Mouse (Mus musculus) urinary bladder, postnatal 0 days (tissue): ENCODE data around the gene Ppp1r18. TPM values are rescaled to one million over a fixed set of nuclear protein-coding genes. Genes with fewer than 3 reads are reported as not detected.

Source experiments
- microRNA counts: library from miRNA; unstranded; fragments of <30 nt; microRNA quantifications from one replicate; lab custom pipeline; 2016
- microRNA-seq: library from miRNA; unstranded; fragments of <30 nt; microRNA quantifications from one replicate; pipeline ENCODE4, GENCODE M21; 2016
- polyA plus RNA-seq: library from polyadenylated mRNA; unstranded; fragments of >200 nt; fragmentation: Nextera tagmentation; extraction: Ambion mirVana; gene quantifications from 2 replicates; pipeline ENCODE4 v1.2.1, GENCODE M21; 2015

The Ppp1r18 gene
- polyA plus RNA-seq, result 80.2 and 88.5 TPM in 2 replicates

DNA sequence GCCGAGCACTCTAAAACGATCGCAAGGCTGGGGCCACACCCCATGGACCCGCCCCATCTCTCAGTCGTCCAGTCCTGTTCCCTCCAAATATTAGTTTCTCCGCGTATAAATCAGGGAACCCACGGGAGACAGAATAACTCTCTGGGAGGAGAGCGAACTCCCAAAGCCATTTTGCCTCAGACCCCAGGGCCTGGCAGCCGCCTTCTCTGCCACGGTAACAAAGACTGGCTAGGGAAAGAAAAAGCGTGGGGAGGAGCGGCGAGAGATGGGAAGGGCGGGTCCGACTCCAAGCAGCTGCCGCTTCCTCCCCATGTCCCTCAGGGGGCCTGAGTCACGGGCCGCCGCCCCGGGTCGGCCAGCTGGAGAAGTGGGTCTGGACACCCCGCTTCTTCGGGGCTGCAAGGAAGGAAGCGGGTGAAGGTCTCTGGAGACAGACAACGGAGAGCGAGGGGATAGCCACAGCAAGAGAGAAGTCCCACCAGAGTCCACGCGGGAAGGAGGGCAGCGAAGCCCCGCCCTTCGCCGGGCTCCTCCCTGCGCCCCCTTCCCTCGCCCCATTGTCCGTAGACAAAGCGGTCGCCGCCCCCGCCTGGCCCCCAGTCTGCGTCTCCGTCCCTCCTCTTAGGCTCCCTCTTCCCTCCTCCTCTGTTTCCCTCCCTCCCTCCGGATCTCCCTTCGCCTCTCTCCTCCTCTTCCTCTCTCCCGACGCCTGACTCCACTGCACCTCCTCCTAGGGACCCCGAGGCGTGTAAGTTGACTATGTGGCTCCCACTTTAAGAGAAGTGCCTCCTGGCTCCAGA lies at the start of gene Ppp1r18:
Ppp1r18 (plus strand) TSS at position 113 of the 800 bp plus-strand sequence.

DNA sequence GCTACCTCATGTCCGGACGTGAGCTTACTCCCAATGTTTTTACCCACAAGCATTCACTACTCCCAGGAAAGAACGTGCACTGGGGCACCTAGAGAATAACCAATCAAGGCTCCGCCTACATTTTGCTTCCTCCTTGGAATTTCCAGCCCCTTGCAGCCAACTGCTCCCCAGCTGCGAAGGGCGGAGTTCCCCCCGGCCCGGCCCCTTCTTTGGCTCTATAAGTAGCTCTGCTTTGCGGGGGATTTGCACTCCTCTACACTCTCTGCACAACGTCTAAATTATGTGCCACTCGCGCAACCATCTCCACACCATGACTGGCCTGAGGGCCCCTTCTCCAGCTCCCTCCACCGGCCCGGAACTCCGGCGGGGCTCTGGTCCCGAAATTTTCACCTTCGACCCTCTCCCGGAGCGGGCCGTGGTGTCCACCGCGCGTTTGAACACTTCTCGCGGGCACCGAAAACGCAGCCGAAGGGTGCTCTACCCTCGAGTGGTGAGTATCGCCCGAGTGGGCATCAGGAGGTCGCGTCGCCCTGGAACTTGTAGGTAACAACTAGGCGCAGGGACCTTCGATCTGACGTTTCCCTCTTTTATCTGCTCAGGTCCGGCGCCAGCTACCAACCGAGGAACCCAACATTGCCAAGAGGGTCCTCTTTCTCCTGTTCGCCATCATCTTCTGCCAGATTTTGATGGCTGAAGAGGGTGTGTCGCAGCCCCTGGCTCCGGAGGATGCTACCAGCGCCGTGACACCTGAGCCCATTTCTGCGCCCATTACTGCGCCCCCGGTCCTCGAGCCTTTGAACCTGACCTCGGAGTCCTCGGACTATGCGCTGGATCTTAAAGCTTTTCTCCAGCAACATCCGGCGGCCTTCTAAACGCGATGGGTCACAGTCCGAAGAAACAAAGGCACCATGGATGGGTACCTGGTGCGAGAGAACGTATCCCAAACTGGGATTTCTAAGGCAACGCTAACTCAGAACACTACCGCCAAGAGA lies 43.7 kb upstream of the Ppp1r18 start, which contains the start of gene Ier3:
Ier3 (plus strand) TSS at position 246 of the 992 bp plus-strand sequence.

DNA sequence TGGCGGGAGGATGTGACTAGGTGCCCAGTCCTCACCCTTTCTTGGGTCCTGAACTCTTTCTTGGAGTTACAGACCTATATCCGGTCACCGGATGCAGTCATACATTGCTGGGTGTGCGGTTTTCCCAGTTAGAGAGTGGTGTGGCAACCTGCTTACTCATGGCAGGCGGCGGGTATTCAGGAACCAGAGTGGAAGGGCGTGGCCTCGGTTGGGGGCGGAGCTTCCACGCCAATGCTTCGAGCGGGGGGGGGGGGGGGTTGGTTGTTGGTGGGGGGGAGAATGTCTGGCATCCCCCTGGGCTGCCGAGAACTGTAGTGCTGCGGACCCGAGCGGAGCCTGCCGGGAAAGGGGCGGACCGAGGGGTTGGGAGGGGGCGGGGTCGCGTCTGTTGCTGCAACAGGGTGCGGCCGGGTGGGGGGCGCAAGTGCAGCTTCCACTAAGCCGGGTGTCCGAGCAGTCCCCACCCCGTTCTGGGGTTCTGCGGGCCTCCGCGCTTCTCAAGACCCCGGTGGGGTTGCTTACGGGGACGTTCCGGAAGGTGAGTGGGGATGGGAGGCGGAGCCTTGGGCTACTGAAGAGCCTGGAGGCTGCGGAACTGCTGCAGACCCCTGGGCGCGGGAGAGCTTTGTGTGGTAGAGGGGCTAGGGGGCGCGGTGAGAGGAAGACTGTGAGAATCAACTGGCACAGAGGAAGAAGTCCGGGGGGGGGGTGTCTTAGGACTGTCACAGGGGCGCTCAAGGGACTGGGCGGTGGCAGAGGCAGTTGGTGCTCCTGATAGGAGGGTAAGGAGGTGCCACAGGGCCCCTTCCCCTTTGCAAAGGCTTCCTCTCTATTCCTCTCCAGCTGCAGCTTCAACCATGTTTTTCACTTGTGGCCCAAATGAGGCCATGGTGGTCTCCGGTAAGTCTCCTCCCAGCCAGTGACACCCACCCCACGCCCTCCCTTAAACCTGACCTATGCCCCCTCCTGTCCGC lies 42.1 kb upstream of the Ppp1r18 start, which contains the start of gene Flot1:
Flot1 (plus strand) TSS at position 267 of the 974 bp plus-strand sequence.

GRCm38 (mm10) chr17:35838122-35838544 lies 27.3 kb upstream of the Ppp1r18 start, which contains the start of gene Tubb5:
Gene Tubb5 (minus strand): TSS chr17:35838306.

DNA sequence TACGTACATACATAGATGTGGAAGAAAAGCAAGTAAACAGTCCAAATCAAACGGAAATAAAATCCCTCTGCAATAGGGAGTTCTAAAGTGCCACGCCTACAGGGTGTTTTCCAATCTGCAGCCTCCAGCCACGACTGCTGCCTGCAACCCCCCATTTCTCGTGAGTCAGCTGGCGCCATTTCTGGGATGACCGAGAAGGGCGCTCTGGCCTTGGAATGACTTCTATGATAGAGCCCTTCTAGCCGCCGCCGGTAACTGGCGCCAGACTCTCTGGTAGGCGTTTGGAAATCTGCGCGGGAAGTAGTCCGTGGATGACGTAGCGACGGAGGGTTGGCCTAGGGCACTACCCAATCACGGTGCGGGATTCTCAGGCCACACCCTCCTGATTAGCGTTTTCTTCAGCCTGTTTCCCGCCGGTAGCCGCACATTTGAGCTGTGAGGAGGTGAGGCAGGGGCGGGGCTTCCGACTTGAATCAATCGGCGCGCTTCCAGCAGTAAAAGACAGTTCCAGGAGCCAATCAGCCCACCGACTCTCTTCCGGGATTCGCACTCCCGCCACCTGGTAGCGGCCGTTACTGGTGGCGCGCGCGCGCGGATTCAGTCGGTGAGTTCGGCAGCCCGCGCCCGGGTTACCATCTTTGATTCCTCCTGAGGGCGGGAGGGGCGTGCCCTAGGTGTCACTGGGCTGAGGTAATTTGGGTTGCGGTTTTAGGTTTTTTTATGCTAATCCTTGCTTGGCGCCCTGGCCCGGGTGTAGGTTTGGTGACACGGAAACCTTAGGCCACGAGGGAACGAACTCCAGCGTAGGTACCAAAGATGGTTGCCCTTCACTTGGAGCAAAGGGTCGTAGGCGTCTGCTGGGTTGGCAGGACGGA lies 24.1 kb upstream of the Ppp1r18 start, which contains the start of gene Mdc1:
Mdc1 (plus strand) TSS at position 440 of the 875 bp plus-strand sequence.

GRCm38 (mm10) chr17:35861198-35861857 lies 4.1 kb upstream of the Ppp1r18 start, which contains the start of gene Nrm:
Gene Nrm (plus strand): TSS chr17:35861318.

GRCm38 (mm10) chr17:35879245-35880057 lies 14.1 kb downstream of the Ppp1r18 start, which contains the start of gene Dhx16:
Gene Dhx16 (plus strand): TSS chr17:35879819.

GRCm38 (mm10) chr17:35896781-35897643 lies 31.6 kb downstream of the Ppp1r18 start, which contains the start of gene 2310061I04Rik:
Gene 2310061I04Rik (minus strand): TSS chr17:35897431.

DNA sequence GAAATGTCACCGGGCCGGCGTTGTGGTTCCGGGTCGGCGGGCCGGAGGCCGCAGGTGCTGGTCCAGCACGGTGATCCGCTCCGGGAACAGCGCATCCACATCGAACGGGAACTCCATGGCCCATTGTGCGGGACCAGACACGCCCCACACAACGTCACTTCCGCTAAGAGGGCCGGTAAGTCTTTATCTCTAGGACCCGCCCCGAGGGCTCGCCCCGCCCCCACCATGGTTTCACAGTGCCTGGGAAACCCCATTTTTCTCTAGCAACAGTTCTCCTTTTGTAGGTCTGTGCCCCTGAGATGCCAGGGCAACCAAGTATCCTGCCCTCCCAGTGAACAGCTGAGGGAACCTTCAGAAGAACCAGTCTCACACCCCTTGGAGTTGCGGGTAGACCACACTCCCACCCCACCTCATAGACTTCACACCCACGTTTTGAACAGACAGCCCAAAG lies 44.6 kb downstream of the Ppp1r18 start, which contains the start of gene Atat1:
Atat1 (minus strand) TSS at position 157 of the 451 bp plus-strand sequence.

DNA sequence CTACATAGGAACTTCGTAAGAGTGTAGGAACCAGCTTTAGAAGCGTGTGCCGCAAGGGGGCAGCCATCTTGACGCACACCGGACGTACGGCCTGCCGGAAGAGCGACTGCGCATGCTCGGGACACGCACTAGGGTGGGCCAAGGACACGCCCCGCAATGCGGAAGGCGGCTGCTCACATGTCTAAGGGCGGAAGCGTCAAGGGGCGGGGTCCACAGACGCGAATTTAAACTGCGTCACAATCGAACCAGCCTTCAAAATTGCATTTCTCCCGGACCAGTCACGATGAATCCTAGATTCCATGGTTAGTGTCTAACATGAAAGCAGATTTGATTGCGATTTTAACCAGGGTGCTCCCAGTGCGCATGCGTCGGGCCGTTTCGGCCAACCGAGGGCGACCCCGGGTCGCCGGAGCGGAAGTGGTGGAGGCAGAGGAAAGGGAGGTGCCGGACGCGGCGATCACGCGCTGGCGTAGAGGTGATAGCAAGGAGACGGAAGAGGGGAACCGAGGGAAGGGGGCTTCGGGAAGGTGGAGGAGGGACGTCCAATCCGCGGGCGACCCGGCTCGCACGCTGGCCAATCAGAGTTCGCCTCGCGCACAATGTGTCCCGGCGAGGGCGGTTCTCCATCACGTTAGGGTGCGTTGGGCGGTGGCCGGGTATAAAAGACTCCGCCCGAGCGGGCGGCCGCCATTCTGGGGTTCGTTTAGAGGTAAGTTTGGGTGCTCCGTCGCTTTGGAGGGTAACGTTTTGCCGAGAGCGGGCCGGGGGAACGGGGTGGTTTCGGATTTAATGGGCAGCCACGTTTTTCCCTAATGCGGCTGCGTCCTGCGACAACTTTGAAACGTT lies 51.1 kb downstream of the Ppp1r18 start, which contains the start of the genes Mrps18b and Ppp1r10:
Mrps18b (minus strand) TSS at position 93 of the 846 bp plus-strand sequence.
Ppp1r10 (plus strand) TSS at position 138 of the 846 bp plus-strand sequence.

MicroRNAs encoded within 50 kb of the gene (microRNA counts, 519-probe panel; counts per million panel counts)
- microRNA mmu-miR-1894-3p (lab: Ali Mortazavi, UCI), result not detected
- not detected for microRNA mmu-miR-1894-5p (lab: Ali Mortazavi, UCI)

Small RNA genes within 50 kb of the gene (microRNA-seq; reads per million reads assigned to microRNA genes)
- gene Gm28033 (4.0 reads per million, percentile 6 among the genes with 10 or more reads in this experiment), gene Mir1894 (not detected)

Other genes starting within 250 kb of the Ppp1r18 start
- gene Gm9573, start 239.0 kb upstream of the Ppp1r18 start, polyA plus RNA-seq, result not detected in 2 replicates
- 0.17 and 0.31 TPM in 2 replicates for gene Mucl3, start 221.9 kb upstream of the Ppp1r18 start, polyA plus RNA-seq
- gene Vars2, start 198.0 kb upstream of the Ppp1r18 start, polyA plus RNA-seq, result 9.0 and 10.0 TPM in 2 replicates
- 19.8 and 20.5 TPM in 2 replicates for gene Gtf2h4, start 191.9 kb upstream of the Ppp1r18 start, polyA plus RNA-seq
- gene Ddr1, start 161.0 kb upstream of the Ppp1r18 start, polyA plus RNA-seq, result 37.2 and 44.1 TPM in 2 replicates
- gene Ier3, start 43.9 kb upstream of the Ppp1r18 start, polyA plus RNA-seq, result 165 and 168 TPM in 2 replicates
- 123 and 125 TPM in 2 replicates for gene Flot1, start 42.4 kb upstream of the Ppp1r18 start, polyA plus RNA-seq
- 388 and 491 TPM in 2 replicates for gene Tubb5, start 27.3 kb upstream of the Ppp1r18 start, polyA plus RNA-seq
- 2.9 and 3.6 TPM in 2 replicates for gene Mdc1, start 24.1 kb upstream of the Ppp1r18 start, polyA plus RNA-seq
- gene Nrm, start 4.3 kb upstream of the Ppp1r18 start, polyA plus RNA-seq, result 29.7 and 38.5 TPM in 2 replicates
- gene Dhx16, start 14.2 kb downstream of the Ppp1r18 start, polyA plus RNA-seq, result 15.8 and 18.3 TPM in 2 replicates
- gene 2310061I04Rik, start 31.8 kb downstream of the Ppp1r18 start, polyA plus RNA-seq, result 12.6 and 13.9 TPM in 2 replicates
- gene Atat1, start 44.5 kb downstream of the Ppp1r18 start, polyA plus RNA-seq, result 19.0 and 19.2 TPM in 2 replicates
- 78.1 and 88.8 TPM in 2 replicates for gene Mrps18b, start 50.8 kb downstream of the Ppp1r18 start, polyA plus RNA-seq
- 13.6 and 15.3 TPM in 2 replicates for gene Ppp1r10, start 50.8 kb downstream of the Ppp1r18 start, polyA plus RNA-seq
- gene Abcf1, start 104.2 kb downstream of the Ppp1r18 start, polyA plus RNA-seq, result 44.1 and 56.8 TPM in 2 replicates
- gene Gnl1, start 114.3 kb downstream of the Ppp1r18 start, polyA plus RNA-seq, result 32.5 and 34.2 TPM in 2 replicates
- 11.1 and 12.2 TPM in 2 replicates for gene Prr3, start 114.6 kb downstream of the Ppp1r18 start, polyA plus RNA-seq
- gene H2-T24, start 155.0 kb downstream of the Ppp1r18 start, polyA plus RNA-seq, result 2.4 and 2.6 TPM in 2 replicates
- gene H2-T23, start 167.3 kb downstream of the Ppp1r18 start, polyA plus RNA-seq, result 31.2 and 41.0 TPM in 2 replicates
- gene H2-T22, start 177.2 kb downstream of the Ppp1r18 start, polyA plus RNA-seq, result 32.7 and 34.7 TPM in 2 replicates
- gene Gm6034, start 177.4 kb downstream of the Ppp1r18 start, polyA plus RNA-seq, result 0.10 TPM in 1 of 2 replicates, not detected in the other
- not detected in 2 replicates for gene Gm11127, start 192.8 kb downstream of the Ppp1r18 start, polyA plus RNA-seq